Mouse (Mus musculus): Measurements from ENCODE around the gene Mucl2. TPM values are rescaled to one million over a fixed set of nuclear protein-coding genes. Genes with fewer than 3 reads are reported as not detected.
"Not testable (repeated sequence)": the region's sequence is repeated elsewhere in the genome, so short reads cannot be mapped to it uniquely, and the experiment has no call there.

Gene Mucl2
- total RNA-seq (2015; ENCODE audit: low replicate concordance): not detected in 2 replicates
- not detected in 2 replicates for total RNA-seq (2017; ENCODE audit: low replicate concordance)

DNA sequence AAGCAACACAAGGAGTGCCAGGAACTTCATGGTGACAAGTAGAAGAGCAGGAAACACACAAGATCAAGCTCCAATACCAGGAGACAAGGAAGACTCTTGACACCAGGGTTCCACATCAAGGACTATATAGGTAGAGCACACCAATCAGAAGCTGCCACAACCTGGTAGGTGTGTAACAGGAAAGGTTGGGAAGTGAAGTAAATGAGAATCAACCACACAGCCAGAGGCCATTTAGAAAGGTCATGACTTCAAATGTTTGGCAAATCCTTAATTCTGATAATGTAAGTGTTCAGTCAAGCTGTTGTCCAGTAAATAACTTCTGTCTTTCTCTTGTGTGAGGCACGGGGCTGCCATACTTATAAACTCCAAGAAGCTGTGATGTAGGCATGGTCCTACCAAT, at the start of gene Mucl2:
Mucl2 (minus strand) TSS at position 101 of the 400 bp plus-strand sequence.
- no peak for ATAC-seq (replicated peaks; ENCODE audit: low FRiP score, poor library complexity, severe bottlenecking)

DNA sequence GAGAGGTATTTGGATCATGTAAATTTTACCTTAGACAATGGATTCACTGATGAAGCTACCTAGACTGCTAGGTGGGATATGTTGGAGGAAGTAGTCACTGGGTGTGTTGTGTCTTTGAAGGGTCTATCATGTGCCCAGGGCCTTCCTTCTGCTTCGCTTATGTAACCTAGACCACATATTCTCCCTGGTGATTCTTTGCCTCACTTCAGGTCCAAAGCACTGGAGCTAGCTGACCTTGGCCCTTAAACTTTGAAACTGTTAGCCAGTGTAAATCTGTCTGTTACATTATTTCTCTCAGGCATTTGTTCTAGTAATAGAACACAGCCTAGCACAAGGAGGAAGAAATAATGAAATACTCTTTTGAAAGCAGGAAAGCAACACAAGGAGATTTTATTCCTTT, 13.9 kb upstream of the Mucl2 start:
- ATAC-seq (replicated peaks; ENCODE audit: low FRiP score, poor library complexity, severe bottlenecking): not testable (repeated sequence)

Other genes with a start within 250 kb of the Mucl2 start
- not detected in 2 replicates for gene Mucl1, start 143.8 kb downstream of the Mucl2 start, total RNA-seq (2015; ENCODE audit: low replicate concordance)
- not detected in 2 replicates for gene Mucl1, start 143.8 kb downstream of the Mucl2 start, total RNA-seq (2017; ENCODE audit: low replicate concordance)